Mouse (Mus musculus): ENCODE measurements at regions not wholly inside any gene's neighbourhood (a gene's known extent, or its start where the extent isn't known, plus 50 kb on each side); places are given as distances from the start of the nearest gene placed in this dataset.
A peak's percentile ranks its signal among the peaks of the same experiment; 100 is the strongest.

DNA sequence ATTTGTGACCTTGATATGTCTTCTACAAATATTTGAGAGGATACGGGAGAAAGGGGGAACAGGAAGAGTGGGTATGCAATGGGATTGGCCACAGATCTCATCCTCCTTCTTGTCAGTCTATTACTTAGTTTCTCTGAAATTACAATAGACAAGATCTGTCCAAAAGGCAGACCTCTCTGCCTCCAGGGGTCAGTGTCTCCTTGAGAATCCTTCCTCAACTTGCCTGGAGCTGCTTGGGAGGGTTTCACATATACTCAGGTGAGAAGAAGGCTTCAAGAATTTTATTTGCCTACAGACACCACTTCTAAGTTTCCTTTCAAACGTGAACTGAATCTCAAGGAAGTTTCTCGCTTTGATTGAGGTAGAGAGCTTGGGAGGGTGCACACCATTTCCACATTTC, 575.0 kb upstream of the Fam241a start:
- intact Hi-C loops (cut with DNase I), result loop anchor here (5.0 kb wide), 1 partner anchor 731 kb away; no protein-coding TSS in a partner anchor

DNA sequence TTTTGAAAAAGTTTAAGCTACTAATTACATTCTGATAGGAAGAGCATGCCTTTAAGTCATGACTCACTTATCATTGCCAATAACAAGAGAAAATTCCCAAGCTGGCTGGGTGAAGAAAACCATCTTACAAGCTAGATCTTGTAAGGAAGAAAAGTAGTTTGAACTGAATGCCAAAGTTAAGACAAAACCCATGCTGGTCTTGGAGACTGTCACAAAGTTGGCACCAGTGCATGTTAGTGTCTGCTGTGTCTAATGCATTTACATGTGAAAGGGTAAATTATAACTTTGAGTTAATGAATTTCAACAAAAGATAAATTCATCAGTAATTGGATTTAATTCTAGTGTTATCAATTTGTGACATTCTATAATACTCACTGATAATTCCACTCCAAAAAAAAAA, 533.6 kb upstream of the Fam241a start:
- DNase-seq, result no peak
- intact Hi-C loops (cut with DNase I), result no loop called here

More for the DNA sequence above, 575.0 kb upstream of the Fam241a start:
- DNase-seq, result peak; percentile 18 to 19

DNA sequence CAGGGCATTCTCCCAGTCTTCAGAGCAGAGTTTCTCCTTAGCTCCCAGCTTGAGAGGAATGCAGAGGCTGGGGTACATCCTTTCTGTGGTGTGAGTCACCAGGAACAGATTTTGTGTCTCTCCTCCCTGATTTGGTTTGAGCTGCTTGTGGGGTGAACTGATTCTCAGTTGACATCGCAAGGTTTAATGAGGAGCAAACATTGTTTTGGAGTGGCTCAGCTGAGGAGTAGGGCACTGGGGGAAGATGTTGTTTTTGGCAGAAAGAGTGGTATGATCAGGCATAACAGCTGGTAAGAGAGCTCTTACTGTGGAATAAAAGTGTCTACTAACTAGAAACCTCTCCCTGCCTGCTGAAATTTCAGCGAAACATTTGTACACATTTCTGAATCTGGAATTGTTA, 519.4 kb upstream of the Fam241a start:
- DNase-seq, result no peak
- intact Hi-C loops (cut with DNase I), result no loop called here

DNA sequence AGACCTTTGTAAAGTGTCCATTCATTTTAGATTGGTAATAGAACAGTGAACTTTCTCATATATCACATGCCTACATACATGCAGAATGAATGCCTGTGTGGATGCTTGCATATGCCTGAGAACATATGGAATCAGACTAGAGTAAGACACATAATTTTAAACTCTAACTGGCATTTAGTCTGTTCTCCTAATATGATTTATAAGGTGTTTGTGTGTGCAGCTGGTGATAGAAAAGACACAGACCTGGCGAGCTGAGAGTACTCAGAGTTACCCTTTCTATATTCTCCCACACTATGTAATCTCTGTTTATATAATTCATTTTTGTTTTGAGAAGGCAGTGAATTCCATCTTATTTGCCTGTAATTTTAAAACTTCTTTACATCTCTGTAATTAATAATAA, 517.4 kb upstream of the Fam241a start:
- intact Hi-C loops (cut with DNase I), result no loop called here
- no peak for DNase-seq

DNA sequence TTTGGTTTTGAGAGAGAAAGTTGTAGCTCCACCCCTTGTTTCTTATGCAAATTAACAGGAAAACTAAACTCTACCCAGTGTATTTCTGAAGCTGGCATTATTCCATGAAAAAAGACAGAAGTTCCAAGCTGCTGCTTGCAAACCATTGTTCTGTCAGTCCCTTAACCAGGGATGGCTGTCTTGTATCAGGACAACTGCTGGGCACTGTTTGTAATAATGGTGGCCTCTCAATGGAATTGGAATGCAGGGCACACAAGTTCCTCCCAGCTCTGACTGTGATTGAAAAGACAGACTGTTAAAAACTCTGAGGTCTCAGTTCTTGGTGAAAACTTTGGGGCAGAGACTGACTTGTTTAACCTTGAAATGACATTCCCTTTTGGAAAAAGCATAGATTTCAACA, 516.0 kb upstream of the Fam241a start:
- intact Hi-C loops (cut with DNase I), result no loop called here
- no peak for DNase-seq

DNA sequence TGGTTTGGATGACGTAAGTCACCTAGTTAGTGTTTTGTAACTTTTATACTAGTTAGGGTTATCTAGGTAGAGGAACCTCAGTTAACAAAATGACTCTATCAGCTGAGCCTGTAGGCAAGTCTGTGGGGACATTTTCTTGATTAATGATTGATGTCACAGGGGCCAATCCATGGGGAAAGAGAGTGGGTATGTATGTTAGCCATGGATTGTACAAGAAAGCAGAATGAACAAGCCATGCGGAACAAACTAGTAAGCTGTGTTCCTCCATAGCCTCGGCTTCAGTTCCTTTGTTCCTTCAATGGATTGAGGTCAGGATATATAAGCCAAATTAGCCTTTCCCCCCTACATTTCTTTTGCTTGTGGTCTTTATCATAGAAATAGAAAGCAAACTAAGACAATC, 498.7 kb upstream of the Fam241a start:
- no peak for DNase-seq
- intact Hi-C loops (cut with DNase I), result no loop called here

DNA sequence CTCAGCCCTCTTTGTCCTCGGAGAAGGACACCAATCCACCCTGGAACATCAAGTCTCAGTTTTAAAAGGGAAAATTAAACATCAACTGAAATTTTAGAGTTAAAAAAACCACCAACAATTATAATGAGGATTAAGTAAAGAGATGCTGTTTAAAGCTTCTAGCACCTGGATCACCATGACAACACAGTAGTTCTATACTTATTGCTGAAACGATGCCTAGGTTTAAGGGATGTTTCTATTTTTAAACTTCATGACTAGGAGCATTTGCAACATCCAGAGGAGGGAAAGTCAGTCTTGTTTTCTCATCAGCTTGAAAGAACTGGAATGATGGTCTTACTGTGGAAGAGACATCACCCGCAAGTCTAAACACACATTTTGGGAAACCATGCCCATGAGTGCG, 484.5 kb upstream of the Fam241a start:
- DNase-seq, result no peak
- intact Hi-C loops (cut with DNase I), result no loop called here

DNA sequence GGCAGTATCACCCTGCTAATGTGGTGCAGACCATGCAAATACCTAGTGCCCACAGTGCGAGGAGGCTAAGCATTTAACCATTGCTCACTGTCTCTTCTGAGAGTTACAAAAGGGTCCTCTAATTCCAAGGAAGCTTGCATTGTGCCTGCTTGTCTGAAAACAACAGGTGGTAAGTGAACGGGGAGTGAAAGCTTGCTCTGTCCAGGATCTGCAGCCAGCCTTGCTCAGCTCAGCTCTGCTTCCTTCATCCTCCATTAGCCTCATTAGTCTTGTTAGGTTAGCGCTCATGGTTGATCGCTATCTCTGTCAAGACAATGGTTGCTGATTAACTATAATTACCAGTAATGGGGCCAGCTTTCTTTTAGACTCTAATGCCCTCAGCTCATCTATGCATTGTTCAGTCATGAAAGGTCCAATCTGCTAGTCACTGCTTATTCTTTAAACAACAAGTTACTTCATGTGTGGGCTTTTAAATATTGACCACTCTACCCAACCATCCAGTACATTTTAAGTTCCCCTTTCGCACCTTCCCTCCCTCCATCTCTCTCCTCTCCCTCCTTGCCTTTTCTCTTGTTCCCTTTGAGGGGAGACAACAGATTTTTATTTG, 473.5 kb upstream of the Fam241a start:
- intact Hi-C loops (cut with DNase I), result no loop called here

DNA sequence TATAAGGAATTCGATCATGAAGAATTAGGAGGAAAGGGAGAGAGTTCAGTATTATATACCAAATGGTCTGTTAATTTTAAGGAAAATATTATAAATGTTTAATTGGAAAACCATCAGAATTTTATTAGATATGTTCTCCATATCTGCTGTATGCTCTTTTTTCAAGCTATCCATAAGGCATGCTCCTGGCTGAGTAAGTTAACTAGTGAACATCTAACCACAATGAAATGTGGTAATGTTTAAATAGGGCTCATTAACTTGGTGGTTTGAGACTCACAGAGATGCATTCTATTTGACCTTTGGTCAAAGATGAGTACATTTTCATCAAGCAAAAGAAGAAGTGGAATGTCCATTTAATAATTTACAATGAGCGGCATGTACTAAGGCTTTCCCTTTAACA, 466.2 kb upstream of the Fam241a start:
- no peak for DNase-seq
- intact Hi-C loops (cut with DNase I), result no loop called here

More for the DNA sequence above, 473.5 kb upstream of the Fam241a start:
- DNase-seq, result no peak

DNA sequence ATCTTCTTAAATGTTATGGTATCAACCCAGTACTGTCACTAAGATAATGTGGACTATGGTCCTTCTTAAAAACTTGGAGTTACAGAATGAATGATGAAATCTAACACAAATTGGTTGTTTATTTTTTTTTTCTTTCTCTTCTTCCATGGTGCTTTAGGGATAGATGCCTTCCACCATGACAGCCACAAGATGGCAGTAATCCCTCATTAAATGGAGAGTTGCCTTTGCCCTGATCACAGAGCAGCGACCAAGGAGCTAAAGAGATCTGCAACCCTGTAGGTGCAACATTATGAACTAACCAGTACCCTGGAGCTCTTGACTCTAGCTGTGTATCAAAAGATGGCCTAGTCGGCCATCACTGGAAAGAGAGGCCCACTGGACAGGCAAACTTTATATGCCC, 453.0 kb upstream of the Fam241a start:
- intact Hi-C loops (cut with DNase I), result loop anchor here (1.0 to 10.0 kb wide), 2 partner anchors 855 to 956 kb away; no protein-coding TSS in a partner anchor
- DNase-seq, result peak; percentile 43 to 61

DNA sequence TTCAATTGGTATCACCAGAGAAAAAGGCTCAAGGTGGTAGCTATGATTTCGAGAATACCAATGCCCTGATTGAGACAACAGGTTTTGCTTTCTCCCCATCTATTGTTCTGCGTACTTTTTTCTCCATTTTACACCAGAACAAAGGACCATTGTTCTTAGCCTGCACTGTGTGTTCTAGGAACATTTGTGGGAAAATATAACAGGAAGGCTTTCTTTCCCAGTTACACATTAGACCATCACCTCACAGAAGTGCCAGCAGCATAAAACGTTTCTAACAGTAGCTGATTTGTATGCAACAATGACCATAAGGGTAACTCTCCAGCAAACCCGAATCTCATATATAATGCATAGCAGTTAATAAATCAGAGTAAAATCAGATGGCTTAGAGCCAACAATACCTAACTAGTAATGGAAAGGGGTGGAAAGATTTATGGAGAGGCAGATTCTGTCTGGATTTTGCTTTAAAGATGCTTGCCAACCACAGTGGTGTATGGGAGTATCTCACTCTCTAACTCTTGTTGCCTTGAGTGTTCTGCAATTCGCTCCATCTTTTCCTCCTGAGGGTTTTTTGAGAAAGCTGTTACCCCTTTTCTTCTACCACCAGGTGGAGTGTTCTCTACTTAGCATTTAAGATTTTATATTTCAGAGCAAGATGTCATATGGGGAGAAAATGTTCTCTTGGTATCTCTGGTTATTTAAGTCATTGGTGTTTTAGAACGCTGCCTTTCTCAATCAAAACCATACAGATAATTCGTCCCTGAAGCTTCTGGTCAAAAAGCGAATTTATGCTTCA, 451.9 kb upstream of the Fam241a start:
- no peak for DNase-seq
- intact Hi-C loops (cut with DNase I), result loop anchor here (10.0 kb wide), 1 partner anchor 957 kb away; no protein-coding TSS in a partner anchor

DNA sequence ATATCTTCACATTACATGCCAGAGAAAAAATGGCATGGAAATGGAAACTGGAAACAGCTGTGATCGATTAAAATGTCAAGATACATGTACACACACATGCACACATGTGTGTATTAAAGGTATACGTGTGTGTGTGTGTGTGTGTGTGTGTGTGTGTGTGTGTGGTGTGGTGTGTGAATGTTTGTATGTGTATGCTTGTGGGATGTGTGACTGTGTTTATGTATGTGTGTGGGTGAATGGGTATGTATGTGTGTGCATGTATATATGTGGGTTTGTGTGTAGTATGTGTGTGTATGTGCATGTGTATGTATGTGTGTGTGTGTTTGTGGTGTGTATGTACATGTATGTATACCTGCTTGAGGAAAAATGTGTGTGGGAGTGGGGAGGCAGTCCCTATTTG, 441.4 kb upstream of the Fam241a start:
- no peak for DNase-seq
- intact Hi-C loops (cut with DNase I), result loop anchor here (1.0 kb wide), 4 partner anchors 151 to 366 kb away; no protein-coding TSS in a partner anchor

DNA sequence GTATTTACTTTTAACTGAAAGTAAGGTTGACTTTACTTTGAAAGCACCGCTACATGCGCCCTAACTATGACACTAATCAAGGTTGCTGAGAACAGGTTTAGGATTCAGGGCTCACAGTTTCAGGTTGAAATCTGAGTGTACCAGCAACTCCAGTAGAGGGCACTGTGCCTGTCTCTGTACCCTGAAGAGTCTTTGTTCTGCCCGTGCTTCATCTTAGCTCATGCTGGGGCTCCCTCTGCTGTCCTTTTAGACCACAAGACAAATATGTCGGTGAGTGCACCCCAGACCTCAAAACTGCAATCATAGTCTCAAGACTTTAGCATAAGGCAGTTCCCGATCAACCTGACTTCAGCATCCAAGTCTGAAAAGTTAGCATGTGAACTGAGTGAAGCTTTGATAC, 440.9 kb upstream of the Fam241a start:
- DNase-seq, result peak; percentile 75 to 80
- intact Hi-C loops (cut with DNase I), result loop anchor here (1.0 kb wide), 4 partner anchors 151 to 366 kb away; no protein-coding TSS in a partner anchor

DNA sequence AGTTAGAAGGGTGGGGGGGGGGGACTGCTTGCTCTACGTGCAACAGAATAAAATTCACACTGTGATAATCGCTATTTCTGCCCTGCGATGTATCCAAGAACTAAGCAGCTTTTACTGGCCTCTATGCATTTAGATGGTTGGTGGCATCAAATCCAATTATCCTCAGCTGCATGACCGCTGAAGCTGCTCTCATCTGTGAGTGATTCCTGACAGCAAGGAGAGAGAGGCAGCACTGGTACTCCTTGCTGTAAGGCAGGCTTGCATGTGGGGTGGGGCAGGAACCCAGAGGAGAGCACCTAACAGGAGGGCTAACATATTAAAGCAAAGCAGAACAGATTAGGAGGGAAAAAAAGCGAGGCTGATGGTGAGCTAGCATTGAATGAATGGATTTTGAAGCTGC, 431.6 kb upstream of the Fam241a start:
- DNase-seq, result no peak
- intact Hi-C loops (cut with DNase I), result no loop called here

DNA sequence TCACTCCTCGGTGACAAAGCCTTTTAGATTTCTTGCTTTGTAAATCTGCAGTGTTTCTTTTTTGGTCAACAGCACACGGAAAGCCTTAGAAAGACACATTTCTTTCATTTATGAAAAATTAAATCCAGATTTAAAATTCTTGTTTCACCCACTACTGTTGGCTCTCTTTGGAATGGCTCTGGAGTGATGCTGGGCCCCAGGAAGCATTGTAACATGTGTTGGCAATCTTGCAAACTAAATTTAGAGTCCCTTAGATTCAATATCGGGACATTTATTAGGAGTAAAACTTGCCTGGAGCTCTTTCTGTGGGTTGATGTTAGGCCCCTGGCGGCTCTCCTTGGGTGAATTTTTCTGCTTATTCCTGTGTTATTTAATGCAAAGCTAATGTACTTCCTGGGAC, 405.2 kb upstream of the Fam241a start:
- intact Hi-C loops (cut with DNase I), result no loop called here
- no peak for DNase-seq

DNA sequence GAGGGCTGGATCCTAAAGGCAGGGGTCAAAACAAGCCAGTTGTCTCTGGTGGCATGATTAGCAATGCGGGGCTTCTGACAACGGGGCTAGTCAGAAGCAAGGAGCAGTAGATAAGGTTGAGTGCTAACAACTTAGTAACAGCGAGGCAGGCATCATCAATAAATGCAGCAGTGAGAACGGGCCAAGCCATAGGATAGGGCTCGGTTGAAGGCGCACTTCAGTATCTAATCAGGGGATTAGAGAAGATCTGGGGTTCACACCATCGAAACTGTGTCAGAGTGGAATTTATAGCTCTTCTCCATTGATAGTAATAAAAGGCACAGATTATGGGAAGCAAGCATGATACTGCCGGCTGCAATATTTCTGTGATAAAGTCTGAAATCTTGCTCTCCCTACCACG, 402.0 kb upstream of the Fam241a start:
- intact Hi-C loops (cut with DNase I), result no loop called here
- DNase-seq, result no peak

DNA sequence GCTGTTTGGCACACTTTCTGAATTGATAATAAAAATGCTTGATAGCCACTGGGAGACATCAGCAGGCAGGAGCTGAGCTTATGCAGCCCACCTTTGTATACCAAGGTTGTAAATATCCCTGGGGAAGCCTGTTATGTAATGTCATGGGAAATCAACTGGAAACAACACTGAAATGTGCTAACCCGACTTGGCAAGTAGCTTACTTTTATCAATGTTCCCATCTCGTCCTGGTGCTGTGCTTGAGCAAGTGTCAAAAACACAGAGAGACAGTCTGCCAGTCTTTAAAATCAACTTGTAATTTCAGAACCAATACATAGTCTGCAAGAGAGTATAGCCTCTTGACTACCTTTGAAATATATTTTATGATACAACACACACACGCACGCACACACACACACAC, 391.7 kb upstream of the Fam241a start:
- no peak for DNase-seq
- intact Hi-C loops (cut with DNase I), result no loop called here

DNA sequence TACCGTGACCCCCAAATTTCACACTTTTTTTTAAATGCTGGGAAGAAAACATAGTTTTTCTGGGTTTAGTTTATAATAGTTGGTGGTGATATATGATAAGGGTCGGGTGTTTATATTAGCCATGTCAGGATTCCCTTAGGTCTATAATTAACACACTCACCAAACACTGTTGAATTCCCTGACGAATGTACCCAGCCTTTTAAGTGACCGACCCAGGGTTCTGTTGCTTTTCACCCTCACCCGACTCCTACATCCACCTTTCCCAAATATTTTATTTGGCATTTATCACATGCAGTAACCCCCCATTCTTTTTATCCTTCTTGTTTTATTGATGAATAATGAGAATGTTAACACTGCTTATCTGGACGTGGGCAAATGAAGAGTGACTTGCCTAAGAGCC, 389.1 kb upstream of the Fam241a start:
- intact Hi-C loops (cut with DNase I), result no loop called here
- no peak for DNase-seq

DNA sequence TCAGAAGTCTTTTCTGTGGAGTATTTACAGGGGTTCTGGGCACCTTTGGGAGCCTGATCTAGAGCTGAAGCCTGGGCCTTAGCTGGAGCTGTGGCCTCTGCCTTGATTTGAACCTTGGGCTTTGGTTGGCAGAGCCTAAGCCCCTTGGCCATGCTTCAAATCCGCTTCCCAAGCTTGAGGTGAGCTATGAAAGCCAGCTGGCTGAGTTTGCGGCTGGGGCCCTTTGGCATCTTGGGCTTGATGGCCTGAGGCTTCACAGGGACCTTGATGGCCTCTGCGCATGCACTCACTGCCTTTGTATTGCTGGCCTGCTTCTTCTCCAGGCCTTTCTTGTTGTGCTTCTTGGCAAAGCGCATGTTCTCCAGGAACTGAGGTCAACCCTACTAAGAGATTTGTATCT, 384.5 kb upstream of the Fam241a start:
- intact Hi-C loops (cut with DNase I), result no loop called here
- DNase-seq, result no peak

DNA sequence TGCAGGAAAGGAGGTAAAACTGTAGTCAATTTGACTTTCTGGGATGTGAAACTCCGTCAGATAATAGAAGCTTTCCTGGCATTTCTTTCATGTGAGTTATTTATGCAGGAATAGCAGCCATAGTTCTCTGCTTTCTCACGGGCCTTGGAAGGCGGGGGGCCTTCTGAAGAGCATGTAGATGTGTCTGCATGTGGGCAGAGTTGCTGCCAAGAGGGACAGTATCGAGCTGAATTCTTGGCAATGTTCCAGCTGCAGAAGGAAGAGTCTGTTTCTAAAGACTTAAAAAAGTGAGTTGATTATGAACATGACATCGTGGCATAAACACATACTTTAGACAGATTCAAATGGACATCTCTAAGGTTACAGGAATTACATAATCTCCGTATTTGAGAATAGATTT, 374.5 kb upstream of the Fam241a start:
- DNase-seq, result peak in 1 of 2 experiments; percentile 2
- intact Hi-C loops (cut with DNase I), result no loop called here

DNA sequence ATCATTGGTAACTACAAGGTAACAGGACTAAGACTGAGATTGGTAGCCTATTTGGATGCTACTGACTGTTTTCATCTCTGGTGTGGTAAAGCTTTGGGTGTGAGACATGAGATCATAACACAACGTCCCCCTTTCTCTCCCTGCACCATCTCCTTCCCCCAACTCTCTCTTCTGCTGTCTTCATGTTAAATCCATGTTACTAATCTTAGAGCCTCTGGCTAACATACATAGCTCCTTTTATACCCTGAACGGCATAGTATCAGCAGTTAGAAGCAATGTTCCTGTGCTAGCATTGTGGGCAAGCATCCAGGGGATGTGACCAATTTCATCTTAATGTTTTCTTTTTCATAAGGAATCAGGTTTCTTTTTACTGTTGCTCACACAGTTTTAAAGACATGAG, 365.1 kb upstream of the Fam241a start:
- no peak for DNase-seq
- intact Hi-C loops (cut with DNase I), result no loop called here

DNA sequence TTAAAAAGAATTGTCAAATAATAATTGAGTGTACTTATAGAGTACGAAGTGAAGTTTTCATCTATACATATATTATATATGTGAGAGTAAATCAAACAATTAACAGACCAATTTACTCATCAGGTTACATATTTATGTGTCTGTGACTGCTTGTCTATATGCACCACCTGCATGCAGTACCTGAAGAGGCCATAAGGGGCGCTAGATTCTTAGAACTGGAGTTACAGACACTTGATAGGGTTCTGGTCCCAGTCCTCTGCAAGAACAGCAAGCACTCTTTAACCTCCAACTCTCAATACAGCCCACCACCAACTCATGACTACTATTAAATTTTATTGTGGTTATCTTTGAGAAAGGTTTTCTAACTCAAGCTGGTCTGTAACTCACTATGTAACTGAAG, 351.7 kb upstream of the Fam241a start:
- intact Hi-C loops (cut with DNase I), result no loop called here
- no peak for DNase-seq

All from heart, postnatal 10 days (tissue).